Mouse (Mus musculus): ENCODE measurements around the gene Mtx1.

- TF ChIP-seq POLR2A (IDR thresholded peaks at IDR 0.05; ENCODE audit: control insufficient read depth, low read depth, low read length) (no peak), CTCF (IDR thresholded peaks at IDR 0.05; ENCODE audit: control insufficient read depth, insufficient read depth, insufficient replicate concordance, low read depth, low read length) (no peak)
Measured at GRCm38 (mm10) chr3:89206079-89206478, 20.8 kb downstream of the Mtx1 start.
